Mouse (Mus musculus) small intestine, adult 2 months (tissue): ENCODE measurements around the gene Spaca3.

ENCODE experiments used
- CTCF ChIP-seq: fragments of 200-500 bp; IDR thresholded peaks from 2 replicates; pipeline ENCODE4 v1.5.1; 2012; ENCODE audit warnings: low read depth, mild to moderate bottlenecking, control low read depth, inconsistent platforms, low read length, moderate library complexity, mixed read lengths; ENCODE audit not compliant: insufficient replicate concordance, insufficient read length; ENCODE audit errors: extremely low read depth
- POLR2A ChIP-seq: fragments of 200-500 bp; IDR thresholded peaks from 2 replicates; pipeline ENCODE4 v1.6.1; 2012; ENCODE audit warnings: low read depth, mild to moderate bottlenecking, control low read depth, inconsistent platforms, low read length, moderate library complexity

GRCm38 (mm10) chr11:80887021-80887420 lies 28.9 kb downstream of the Spaca3 start:
- TF ChIP-seq CTCF (no peak), POLR2A (no peak)
